Mouse (Mus musculus) midbrain, embryonic 13.5 days (tissue): ENCODE results near the gene Gm42417. TPM values are rescaled to one million over a fixed set of nuclear protein-coding genes. Genes with fewer than 3 reads are reported as not detected.

Source experiments
- ATAC-seq: fragments of 200-750 bp; cut with Nextera tagmentation; 2 replicates; pipeline ENCODE4 v1.8.0; 2017; ENCODE audit warnings: mild to moderate bottlenecking, moderate TSS enrichment, moderate library complexity
- H3K27ac ChIP-seq: fragments of 300-500 bp; sonication (generic); 2 replicates; pipeline ENCODE4 v1.5.1; 2015; ENCODE audit warnings: inconsistent platforms, mild to moderate bottlenecking, moderate library complexity
- H3K27me3 ChIP-seq: fragments of 300-500 bp; sonication (generic); 2 replicates; pipeline ENCODE4 v1.6.1; 2015; ENCODE audit warnings: mild to moderate bottlenecking, inconsistent platforms
- H3K36me3 ChIP-seq: fragments of 300-500 bp; sonication (generic); 2 replicates; pipeline ENCODE4 v1.6.1; 2015; ENCODE audit warnings: mild to moderate bottlenecking, inconsistent platforms
- H3K4me1 ChIP-seq: fragments of 300-500 bp; sonication (generic); replicated peaks from 2 replicates; pipeline ENCODE4 v1.6.1; 2015; ENCODE audit warnings: inconsistent platforms
- H3K4me2 ChIP-seq: fragments of 300-500 bp; sonication (generic); replicated peaks from 2 replicates; pipeline ENCODE4 v1.6.1; 2015; ENCODE audit warnings: moderate library complexity, mild to moderate bottlenecking, inconsistent platforms
- H3K4me3 ChIP-seq: fragments of 300-500 bp; sonication (generic); replicated peaks from 2 replicates; pipeline ENCODE4 v1.5.1; 2015; ENCODE audit warnings: mild to moderate bottlenecking, inconsistent platforms
- H3K9ac ChIP-seq: fragments of 300-500 bp; sonication (generic); replicated peaks from 2 replicates; pipeline ENCODE4 v1.6.1; 2015; ENCODE audit warnings: mild to moderate bottlenecking, inconsistent platforms
- H3K9me3 ChIP-seq: fragments of 300-500 bp; sonication (generic); 2 replicates; pipeline ENCODE4 v1.6.1; 2016; ENCODE audit warnings: mild to moderate bottlenecking, inconsistent platforms
- WGBS: fragments of 180-500 bp; shearing (Covaris S2); methylation state at CpG from one replicate; pipeline ENCODE4 v1.1.7; 2015; 5-methylcytosine and 5-hydroxymethylcytosine counted together
- polyA plus RNA-seq: library from polyadenylated mRNA; unstranded; fragments of >200 nt; fragmentation: Nextera tagmentation; extraction: Ambion mirVana; gene quantifications from 2 replicates; pipeline ENCODE4 v1.2.1, GENCODE M21; 2015

The Gm42417 gene
- not detected in 2 replicates for polyA plus RNA-seq

GRCm38 (mm10) chr1:36539186-36539585, at the start of gene Gm42417:
Gm42417 (minus strand) TSS chr1:36539429.
- no peak for ATAC-seq
- Histone ChIP-seq H3K36me3 (peaks cover 37% of the 10 kb centered on the region), H3K27me3 (no peaks in the 10 kb centered on the region), H3K27ac (no peak within 1 kb of the TSS), H3K9me3 (no peaks in the 10 kb centered on the region), H3K4me2 (no peak within 1 kb of the TSS), H3K4me1 (peaks cover 4% of the 10 kb centered on the region; the same call in 1 of the 2 replicates), H3K9ac (peak within 1 kb of the TSS; percentile 10; the same call in 1 of the 2 replicates), H3K4me3 (no peak within 1 kb of the TSS)
- 71% methylated on average over 9 of the region's 9 CpGs for WGBS

GRCm38 (mm10) chr1:36587860-36588259, 48.6 kb upstream of the Gm42417 start:
- Histone ChIP-seq H3K4me1 (peaks cover 21% of the 10 kb centered on the region; the same call in 1 of the 2 replicates), H3K27me3 (peaks cover 9% of the 10 kb centered on the region), H3K36me3 (no peaks in the 10 kb centered on the region), H3K9me3 (no peaks in the 10 kb centered on the region), H3K9ac (no peak overlapping the region), H3K4me3 (no peak overlapping the region), H3K27ac (no peak overlapping the region), H3K4me2 (no peak overlapping the region)
- 92% methylated on average over 6 of the region's 6 CpGs for WGBS
- no peak for ATAC-seq

GRCm38 (mm10) chr1:36586288-36586687, 47.1 kb upstream of the Gm42417 start:
- Histone ChIP-seq H3K27ac (no peak overlapping the region), H3K27me3 (peaks cover 12% of the 10 kb centered on the region), H3K9me3 (no peaks in the 10 kb centered on the region), H3K36me3 (no peaks in the 10 kb centered on the region), H3K4me3 (no peak overlapping the region), H3K9ac (no peak overlapping the region), H3K4me2 (no peak overlapping the region), H3K4me1 (peaks cover 23% of the 10 kb centered on the region)
- no peak for ATAC-seq
- 46% methylated on average over 4 of the region's 4 CpGs for WGBS

GRCm38 (mm10) chr1:36583408-36584116, 44.3 kb upstream of the Gm42417 start:
- H3K4me2 ChIP-seq = no peak overlapping the region
- no peak overlapping the region for H3K4me3 ChIP-seq
- no peaks in the 10 kb centered on the region for H3K9me3 ChIP-seq
- H3K9ac ChIP-seq = no peak overlapping the region
- H3K27ac ChIP-seq = no peak overlapping the region
- H3K27me3 ChIP-seq = peaks cover 12% of the 10 kb centered on the region
- WGBS = 85% methylated on average over 8 of the region's 8 CpGs
- no peaks in the 10 kb centered on the region for H3K36me3 ChIP-seq
- peaks cover 30% of the 10 kb centered on the region for H3K4me1 ChIP-seq
- no peak for ATAC-seq

GRCm38 (mm10) chr1:36582211-36582610, 43.0 kb upstream of the Gm42417 start:
- Histone ChIP-seq H3K27me3 (peaks cover 22% of the 10 kb centered on the region), H3K27ac (no peak overlapping the region), H3K9ac (no peak overlapping the region), H3K4me1 (peaks cover 22% of the 10 kb centered on the region), H3K4me2 (no peak overlapping the region), H3K9me3 (no peaks in the 10 kb centered on the region), H3K36me3 (no peaks in the 10 kb centered on the region), H3K4me3 (no peak overlapping the region)
- 77% methylated on average over 8 of the region's 8 CpGs for WGBS
- ATAC-seq = no peak

GRCm38 (mm10) chr1:36581260-36581659, 42.0 kb upstream of the Gm42417 start:
- Histone ChIP-seq H3K4me2 (no peak overlapping the region), H3K27me3 (peaks cover 22% of the 10 kb centered on the region), H3K4me3 (no peak overlapping the region), H3K4me1 (peaks cover 26% of the 10 kb centered on the region), H3K9ac (no peak overlapping the region), H3K36me3 (no peaks in the 10 kb centered on the region), H3K9me3 (no peaks in the 10 kb centered on the region), H3K27ac (peak overlapping the region; percentile 89)
- 50% methylated on average over 5 of the region's 5 CpGs for WGBS
- no peak for ATAC-seq

GRCm38 (mm10) chr1:36580384-36581207, 41.4 kb upstream of the Gm42417 start:
- under 1% methylated on average over 17 of the region's 17 CpGs for WGBS
- H3K27ac ChIP-seq = peak overlapping the region; percentile 89
- no peaks in the 10 kb centered on the region for H3K36me3 ChIP-seq
- H3K4me3 ChIP-seq = 0 out of 2 replicates have a peak overlapping the region, but pooled peaks have one; percentile 9
- H3K9me3 ChIP-seq = no peaks in the 10 kb centered on the region
- H3K4me2 ChIP-seq = peak overlapping the region; percentile 41
- H3K27me3 ChIP-seq = peaks cover 25% of the 10 kb centered on the region
- peak overlapping the region; percentile 59 for H3K9ac ChIP-seq
- ATAC-seq = peak; percentile 91
- peaks cover 30% of the 10 kb centered on the region for H3K4me1 ChIP-seq

- Histone ChIP-seq H3K4me3 (no peak overlapping the region), H3K27me3 (peaks cover 25% of the 10 kb centered on the region), H3K9me3 (no peaks in the 10 kb centered on the region), H3K4me2 (peak overlapping the region; percentile 41), H3K36me3 (no peaks in the 10 kb centered on the region), H3K27ac (peak overlapping the region; percentile 89), H3K4me1 (peaks cover 32% of the 10 kb centered on the region), H3K9ac (peak overlapping the region; percentile 59)
- WGBS = 14% methylated on average over 6 of the region's 6 CpGs
- ATAC-seq = peak; percentile 72
Observed at GRCm38 (mm10) chr1:36579974-36580383, 40.8 kb upstream of the Gm42417 start.

- WGBS = 82% methylated on average over 6 of the region's 6 CpGs
- no peak overlapping the region for H3K4me3 ChIP-seq
Observed at GRCm38 (mm10) chr1:36576991-36577675, 37.9 kb upstream of the Gm42417 start.

GRCm38 (mm10) chr1:36575347-36575746, 36.1 kb upstream of the Gm42417 start:
- Histone ChIP-seq H3K9ac (no peak overlapping the region), H3K9me3 (no peaks in the 10 kb centered on the region), H3K4me2 (no peak overlapping the region), H3K4me1 (peaks cover 30% of the 10 kb centered on the region), H3K36me3 (no peaks in the 10 kb centered on the region), H3K27me3 (peaks cover 13% of the 10 kb centered on the region; the same call in 1 of the 2 replicates), H3K4me3 (no peak overlapping the region), H3K27ac (no peak overlapping the region)
- ATAC-seq = no peak
- WGBS = 64% methylated on average over 6 of the region's 6 CpGs

More at GRCm38 (mm10) chr1:36576991-36577675, 37.9 kb upstream of the Gm42417 start:
- peaks cover 41% of the 10 kb centered on the region for H3K4me1 ChIP-seq
- no peak overlapping the region for H3K9ac ChIP-seq
- H3K9me3 ChIP-seq = no peaks in the 10 kb centered on the region
- H3K27ac ChIP-seq = no peak overlapping the region
- H3K4me2 ChIP-seq = no peak overlapping the region
- ATAC-seq = no peak
- H3K36me3 ChIP-seq = no peaks in the 10 kb centered on the region
- peaks cover 13% of the 10 kb centered on the region; the same call in 1 of the 2 replicates for H3K27me3 ChIP-seq

GRCm38 (mm10) chr1:36574196-36574955, 35.1 kb upstream of the Gm42417 start:
- Histone ChIP-seq H3K36me3 (no peaks in the 10 kb centered on the region), H3K9me3 (no peaks in the 10 kb centered on the region), H3K4me2 (no peak overlapping the region), H3K4me3 (no peak overlapping the region), H3K27ac (no peak overlapping the region), H3K4me1 (peaks cover 20% of the 10 kb centered on the region), H3K9ac (no peak overlapping the region), H3K27me3 (peaks cover 13% of the 10 kb centered on the region; the same call in 1 of the 2 replicates)
- WGBS = 89% methylated on average over 5 of the region's 5 CpGs
- ATAC-seq = no peak
